Mouse (Mus musculus) CH12.LX (cell line): ENCODE results near the gene Tmub1. TPM values are rescaled to one million over a fixed set of nuclear protein-coding genes. Genes with fewer than 3 reads are reported as not detected.
A peak's percentile ranks its signal among the peaks of the same experiment; 100 is the strongest.

Experiments
- DNase-seq: peaks from one replicate; pipeline ENCODE4 v3.0.0-alpha.2; 2013; ENCODE audit errors: extremely low read depth
- H3K27ac ChIP-seq: 2 replicates; pipeline ENCODE4 v1.5.1; 2012; ENCODE audit warnings: low read depth, mild to moderate bottlenecking, control low read depth, moderate library complexity; ENCODE audit not compliant: insufficient read depth
- H3K27me3 ChIP-seq: replicated peaks from 2 replicates; pipeline ENCODE3; 2012; ENCODE audit warnings: inconsistent platforms
- H3K36me3 ChIP-seq, 2 experiments: replicated peaks in 1 of 2; 2 replicates each; pipeline versions ENCODE3 to v1.6.1; 2012; ENCODE audit warnings: inconsistent platforms in 1 of 2, low read length in 1 of 2, mild to moderate bottlenecking in 1 of 2, mixed read lengths in 1 of 2, moderate library complexity in 1 of 2; ENCODE audit not compliant: control insufficient read depth in 1 of 2, insufficient read depth in 1 of 2
- H3K4me1 ChIP-seq, 2 experiments: 2 replicates each; pipeline ENCODE4 v1.6.1; 2012; ENCODE audit warnings: inconsistent platforms in 1 of 2, moderate library complexity in 1 of 2; ENCODE audit not compliant: insufficient read depth in 2 of 2, control insufficient read depth in 1 of 2
- H3K4me2 ChIP-seq: 2 replicates; pipeline ENCODE4 v1.6.1; 2012; ENCODE audit warnings: low read depth, mild to moderate bottlenecking, control low read depth; ENCODE audit not compliant: poor library complexity, insufficient read depth, severe bottlenecking
- H3K4me3 ChIP-seq, 3 experiments: fragments of 150-350 bp in 1 of 3; sonication (generic) in 1 of 3; replicated peaks in 1 of 3; 2 replicates each; pipeline versions ENCODE3 to v1.5.1; 2011 to 2012; ENCODE audit warnings: low read depth in 2 of 3, low read length in 2 of 3, mild to moderate bottlenecking in 2 of 3, moderate library complexity in 2 of 3, control low read depth in 1 of 3, improper control_type of control experiment in 1 of 3, inconsistent platforms in 1 of 3, mixed read lengths in 1 of 3; ENCODE audit not compliant: poor library complexity in 1 of 3
- H3K79me2 ChIP-seq: replicated peaks from 2 replicates; pipeline ENCODE4 v1.6.1; 2012; ENCODE audit warnings: mild to moderate bottlenecking, moderate library complexity; ENCODE audit not compliant: control insufficient read depth, poor library complexity, insufficient read depth, severe bottlenecking; ENCODE audit errors: extremely low read depth
- H3K9ac ChIP-seq: 2 replicates; pipeline ENCODE4 v1.6.1; 2012; ENCODE audit warnings: low read depth, mild to moderate bottlenecking, control low read depth, moderate library complexity; ENCODE audit not compliant: insufficient read depth
- H3K9me3 ChIP-seq: replicated peaks from 2 replicates; pipeline ENCODE3; 2012; ENCODE audit warnings: low read length, inconsistent platforms, mixed read lengths
- BHLHE40 ChIP-seq: IDR thresholded peaks from 2 replicates; pipeline ENCODE4 v1.6.1; 2011; ENCODE audit warnings: mild to moderate bottlenecking, low read depth, low read length, improper control_type of control experiment
- CHD1 ChIP-seq: IDR thresholded peaks from 2 replicates; pipeline ENCODE4 v1.6.1; 2012; ENCODE audit warnings: low read depth, low read length, improper control_type of control experiment, inconsistent platforms
- CHD2 ChIP-seq: IDR thresholded peaks from 2 replicates; pipeline ENCODE4 v1.6.1; 2011; ENCODE audit warnings: low read length, improper control_type of control experiment
- CTCF ChIP-seq, 2 experiments: IDR thresholded peaks in 1 of 2; conservative IDR thresholded peaks in 1 of 2; 2 replicates each; pipeline ENCODE4 v1.5.1; 2011 to 2012; ENCODE audit warnings: low read depth in 2 of 2, low read length in 2 of 2, improper control_type of control experiment in 1 of 2, inconsistent platforms in 1 of 2, mild to moderate bottlenecking in 1 of 2, moderate library complexity in 1 of 2
- E2F4 ChIP-seq: IDR thresholded peaks from 2 replicates; pipeline ENCODE4 v1.6.1; 2011; ENCODE audit warnings: low read depth, low read length, improper control_type of control experiment; ENCODE audit not compliant: insufficient replicate concordance
- ELF1 ChIP-seq: IDR thresholded peaks from 2 replicates; pipeline ENCODE4 v1.6.1; 2014; ENCODE audit warnings: low read depth, mild to moderate bottlenecking, inconsistent platforms, low read length, improper control_type of control experiment
- EP300 ChIP-seq: IDR thresholded peaks from 2 replicates; pipeline ENCODE4 v1.6.1; 2011; ENCODE audit warnings: low read length, improper control_type of control experiment
- ETS1 ChIP-seq: conservative IDR thresholded peaks from 2 replicates; pipeline ENCODE4 v1.6.1; 2012; ENCODE audit warnings: low read depth, mild to moderate bottlenecking, inconsistent platforms, low read length, improper control_type of control experiment, moderate library complexity
- GABPA ChIP-seq: IDR thresholded peaks from 2 replicates; pipeline ENCODE4 v1.6.1; 2012; ENCODE audit warnings: low read depth, low read length, improper control_type of control experiment, inconsistent platforms; ENCODE audit not compliant: insufficient replicate concordance
- HCFC1 ChIP-seq: IDR thresholded peaks from 2 replicates; pipeline ENCODE4 v1.6.1; 2012; ENCODE audit warnings: low read depth, mild to moderate bottlenecking, inconsistent platforms, low read length, improper control_type of control experiment
- IRF4 ChIP-seq: IDR thresholded peaks from 2 replicates; pipeline ENCODE4 v1.6.1; 2014; ENCODE audit warnings: low read depth, mild to moderate bottlenecking, inconsistent platforms, low read length, improper control_type of control experiment
- JUN ChIP-seq: IDR thresholded peaks from 2 replicates; pipeline ENCODE4 v1.6.1; 2011; ENCODE audit warnings: low read depth, mild to moderate bottlenecking, low read length, improper control_type of control experiment, moderate library complexity; ENCODE audit not compliant: insufficient read depth
- JUND ChIP-seq: conservative IDR thresholded peaks from 2 replicates; pipeline ENCODE4 v1.6.1; 2011; ENCODE audit warnings: low read depth, low read length, improper control_type of control experiment
- KAT2A ChIP-seq: IDR thresholded peaks from 2 replicates; pipeline ENCODE4 v1.6.1; 2012; ENCODE audit warnings: low read length, improper control_type of control experiment, inconsistent platforms; ENCODE audit not compliant: insufficient replicate concordance
- MAFK ChIP-seq: IDR thresholded peaks from 2 replicates; pipeline ENCODE4 v1.6.1; 2011; ENCODE audit warnings: low read length, improper control_type of control experiment; ENCODE audit not compliant: insufficient replicate concordance
- MAX ChIP-seq: IDR thresholded peaks from 2 replicates; pipeline ENCODE4 v1.6.1; 2011; ENCODE audit warnings: low read length, improper control_type of control experiment
- MAZ ChIP-seq: IDR thresholded peaks from 2 replicates; pipeline ENCODE4 v1.6.1; 2012; ENCODE audit warnings: low read depth, mild to moderate bottlenecking, inconsistent platforms, low read length, improper control_type of control experiment, moderate library complexity
- MEF2A ChIP-seq: IDR thresholded peaks from 2 replicates; pipeline ENCODE4 v1.6.1; 2014; ENCODE audit warnings: low read depth, mild to moderate bottlenecking, inconsistent platforms, low read length, improper control_type of control experiment, borderline replicate concordance
- MXI1 ChIP-seq: IDR thresholded peaks from 2 replicates; pipeline ENCODE4 v1.6.1; 2011; ENCODE audit warnings: mild to moderate bottlenecking, low read depth, low read length, improper control_type of control experiment
- MYC ChIP-seq: IDR thresholded peaks from 2 replicates; pipeline ENCODE4 v1.6.1; 2011; ENCODE audit warnings: low read depth, mild to moderate bottlenecking, improper control_type of control experiment, low read length
- NELFE ChIP-seq: IDR thresholded peaks from 2 replicates; pipeline ENCODE4 v1.6.1; 2011; ENCODE audit warnings: low read depth, low read length, improper control_type of control experiment
- NRF1 ChIP-seq: IDR thresholded peaks from 2 replicates; pipeline ENCODE4 v1.6.1; 2014; ENCODE audit warnings: low read depth, mild to moderate bottlenecking, inconsistent platforms, low read length, improper control_type of control experiment, moderate library complexity
- PAX5 ChIP-seq: IDR thresholded peaks from 2 replicates; pipeline ENCODE4 v1.6.1; 2012; ENCODE audit warnings: low read length, inconsistent platforms, mixed read lengths
- POLR2A ChIP-seq: IDR thresholded peaks from 2 replicates; pipeline ENCODE4 v1.6.1; 2011; ENCODE audit warnings: low read depth, mild to moderate bottlenecking, improper control_type of control experiment, low read length
- POLR2AphosphoS2 ChIP-seq: IDR thresholded peaks from 2 replicates; pipeline ENCODE4 v1.6.1; 2011; ENCODE audit warnings: low read depth, low read length, improper control_type of control experiment
- RAD21 ChIP-seq: IDR thresholded peaks from 2 replicates; pipeline ENCODE4 v1.6.1; 2011; ENCODE audit warnings: low read depth, mild to moderate bottlenecking, low read length, improper control_type of control experiment, moderate library complexity
- RCOR1 ChIP-seq: conservative IDR thresholded peaks from 2 replicates; pipeline ENCODE4 v1.6.1; 2012; ENCODE audit warnings: low read depth, mild to moderate bottlenecking, inconsistent platforms, low read length, improper control_type of control experiment
- SIN3A ChIP-seq: IDR thresholded peaks from 2 replicates; pipeline ENCODE4 v1.6.1; 2012; ENCODE audit warnings: low read length, improper control_type of control experiment, inconsistent platforms
- SMC3 ChIP-seq: IDR thresholded peaks from 2 replicates; pipeline ENCODE4 v1.6.1; 2011; ENCODE audit warnings: low read depth, low read length, improper control_type of control experiment
- TBP ChIP-seq: conservative IDR thresholded peaks from 2 replicates; pipeline ENCODE4 v1.6.1; 2011; ENCODE audit warnings: low read depth, low read length, improper control_type of control experiment
- TCF12 ChIP-seq: IDR thresholded peaks from 2 replicates; pipeline ENCODE4 v1.6.1; 2014; ENCODE audit warnings: low read depth, mild to moderate bottlenecking, inconsistent platforms, low read length, improper control_type of control experiment
- UBTF ChIP-seq: IDR thresholded peaks from 2 replicates; pipeline ENCODE4 v1.6.1; 2012; ENCODE audit warnings: low read depth, mild to moderate bottlenecking, inconsistent platforms, low read length, improper control_type of control experiment, moderate library complexity
- USF1 ChIP-seq: IDR thresholded peaks from 2 replicates; pipeline ENCODE4 v1.6.1; 2014; ENCODE audit warnings: low read depth, mild to moderate bottlenecking, inconsistent platforms, low read length, improper control_type of control experiment
- USF2 ChIP-seq: conservative IDR thresholded peaks from 2 replicates; pipeline ENCODE4 v1.6.1; 2011; ENCODE audit warnings: low read depth, low read length, improper control_type of control experiment
- ZC3H11A ChIP-seq: IDR thresholded peaks from 2 replicates; pipeline ENCODE4 v1.6.1; 2012; ENCODE audit warnings: low read depth, mild to moderate bottlenecking, inconsistent platforms, low read length, improper control_type of control experiment
- ZKSCAN1 ChIP-seq: IDR thresholded peaks from 2 replicates; pipeline ENCODE4 v1.6.1; 2012; ENCODE audit warnings: low read depth, inconsistent platforms, low read length, improper control_type of control experiment, borderline replicate concordance
- ZMIZ1 ChIP-seq: IDR thresholded peaks from 2 replicates; pipeline ENCODE4 v1.6.1; 2012; ENCODE audit warnings: low read depth, mild to moderate bottlenecking, inconsistent platforms, low read length, improper control_type of control experiment
- ZNF384 ChIP-seq: IDR thresholded peaks from 2 replicates; pipeline ENCODE4 v1.6.1; 2012; ENCODE audit warnings: low read depth, low read length, improper control_type of control experiment, inconsistent platforms
- dilution Hi-C: fragments of 300-500 bp; cut with MboI; formaldehyde crosslinking; loops from 2 replicates; pipeline ENCODE4 v1.14.3; 2020; ENCODE audit warnings: low sequenced_read_pairs; ENCODE audit not compliant: extremely low pct_unique_long_range_greater_than_20kb, extremely low pct_ligation_motif_present
- in situ Hi-C: fragments of 300-500 bp; cut with MboI; formaldehyde crosslinking; loops from 3 replicates; pipeline ENCODE4 v1.14.3; 2019; ENCODE audit warnings: low sequenced_read_pairs, low pct_ligation_motif_present, low pct_unique_long_range_greater_than_20kb, mixed read lengths
- polyA plus RNA-seq: library from polyadenylated mRNA; unstranded; fragments of >175 nt; gene quantifications from 2 replicates; pipeline ENCODE4 v1.2.1, GENCODE M21; 2012; ENCODE audit warnings: low read depth; ENCODE audit not compliant: insufficient read length
- total RNA-seq, 2 experiments: library from RNA; depleted of rRNA; stranded (reverse); fragments of 300-350 nt in 1 of 2; fragments of >200 nt in 1 of 2; gene quantifications; 2 replicates each; pipeline ENCODE4 v1.2.3; 2012 to 2014

The Tmub1 gene
- total RNA-seq (2012; rRNA removed): 9.6 and 13.1 TPM in 2 replicates
- total RNA-seq (2014; rRNA removed): 6.1 and 7.6 TPM in 2 replicates
- 8.6 and 11.2 TPM in 2 replicates for polyA plus RNA-seq

DNA sequence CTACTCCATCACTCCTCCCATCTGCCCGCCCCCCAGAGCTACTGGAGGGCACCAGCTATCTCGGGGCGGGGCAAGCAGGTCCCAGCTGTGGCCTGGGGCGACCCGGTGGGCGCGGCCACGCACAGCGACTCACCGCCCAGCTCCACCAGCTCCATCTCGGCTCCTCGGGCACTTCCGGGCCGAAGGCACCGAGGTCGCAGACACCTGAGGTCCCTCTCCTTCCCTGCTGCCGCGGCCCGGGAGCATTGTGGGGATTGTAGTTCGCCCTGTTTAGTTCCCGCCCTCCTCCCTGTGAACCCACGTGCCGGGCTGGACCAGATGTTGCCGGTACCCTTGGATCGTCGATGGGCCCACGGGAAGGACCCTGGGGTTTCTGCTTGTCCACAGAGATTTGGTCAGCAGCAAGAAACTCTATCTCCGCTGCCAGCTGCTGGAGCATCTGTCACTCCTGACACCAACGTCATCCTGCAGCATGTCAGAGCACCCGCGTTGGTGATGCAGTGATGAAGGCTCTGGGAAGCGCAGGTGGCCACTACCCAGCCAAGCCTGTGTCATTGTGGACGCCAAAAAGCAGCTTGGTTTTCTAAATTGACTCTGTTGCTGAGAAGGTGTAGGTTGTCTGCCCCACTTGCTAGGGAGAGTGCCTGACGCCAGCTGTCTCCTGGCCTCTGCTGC, at the start of gene Tmub1:
Gene Tmub1 (minus strand): TSS at position 231 of the 675 bp plus-strand sequence.
- H3K36me3 ChIP-seq: peaks cover 6 to 13% of the 10 kb centered on the region in 2 experiments
- H3K79me2 ChIP-seq: peaks cover 13% of the 10 kb centered on the region
- peak within 1 kb of the TSS; percentile 82 for H3K4me2 ChIP-seq
- peak; percentile 89 for DNase-seq
- peak within 1 kb of the TSS; percentile 56 for H3K9ac ChIP-seq
- H3K4me3 ChIP-seq: peak within 1 kb of the TSS; percentile 49 to 56 (median 56)
- peaks cover 24 to 42% of the 10 kb centered on the region in 2 experiments for H3K4me1 ChIP-seq
- in situ Hi-C loops: no loop called here
- no peak within 1 kb of the TSS for H3K27ac ChIP-seq
- H3K27me3 ChIP-seq: peaks cover 31% of the 10 kb centered on the region
- TF ChIP-seq USF1 (peak; percentile 68), SIN3A (peak; percentile 82; the same call in 1 of the 2 replicates), ETS1 (no peak), PAX5 (no peak), MAZ (no peak), TBP (no peak), JUN (no peak), JUND (no peak), CTCF (conservative IDR thresholded peaks at IDR 0.05 in 1 of 2, IDR thresholded peaks at IDR 0.05 in 1 of 2; ENCODE audit: low read depth in 2 of 2, low read length in 2 of 2) (no peak), UBTF (no peak), ELF1 (peak; percentile 96), TCF12 (peak; percentile 65; the same call in 1 of the 2 replicates), BHLHE40 (peak; percentile 92), MEF2A (peak; percentile 46; the same call in 1 of the 2 replicates), MYC (peak; percentile 92), ZMIZ1 (0 out of 2 replicates have a peak, but pooled peaks have one; percentile 55), IRF4 (no peak; the same call in 1 of the 2 replicates), USF2 (peak; percentile 60), MAFK (no peak), E2F4 (0 out of 2 replicates have a peak, but pooled peaks have one; percentile 70), RAD21 (no peak), SMC3 (no peak), ZC3H11A (no peak), MXI1 (peak; percentile 98), NRF1 (0 out of 2 replicates have a peak, but pooled peaks have one; percentile 31), KAT2A (peak; percentile 91; the same call in 1 of the 2 replicates), GABPA (peak; percentile 28; the same call in 1 of the 2 replicates), EP300 (no peak), ZNF384 (no peak), ZKSCAN1 (no peak), MAX (peak; percentile 97), RCOR1 (0 out of 2 replicates have a peak, but pooled peaks have one; percentile 23), CHD2 (peak; percentile 38; the same call in 1 of the 2 replicates), HCFC1 (peak; percentile 98), POLR2A (peak; percentile 66; the same call in 1 of the 2 replicates), POLR2AphosphoS2 (no peak), CHD1 (no peak), NELFE (peak; percentile 51; the same call in 1 of the 2 replicates)
- dilution Hi-C loops: no loop called here
- H3K9me3 ChIP-seq: no peaks in the 10 kb centered on the region
